Mouse (Mus musculus): Measurements from ENCODE around the gene Gm26938. TPM values are rescaled to one million over a fixed set of nuclear protein-coding genes. Genes with fewer than 3 reads are reported as not detected.

Gm26938 gene
- total and polyA plus RNA-seq, 2 experiments from 2014 or later = not detected

- Histone ChIP-seq H3K9me3 (ENCODE audit: low read length) (no peaks in the 10 kb centered on the region), H3K4me3 (ENCODE audit: low read depth, low read length) (no peak overlapping the region), H3K36me3 (ENCODE audit: insufficient read depth) (no peaks in the 10 kb centered on the region), H3K4me2 (ENCODE audit: low read depth) (no peak overlapping the region), H3K27ac (ENCODE audit: low read depth, low read length) (no peak overlapping the region), H3K4me1 (ENCODE audit: insufficient read depth) (peaks cover 30% of the 10 kb centered on the region), H3K9ac (no peak overlapping the region), H3K27me3 (ENCODE audit: insufficient read depth, low read length) (no peaks in the 10 kb centered on the region)
- TF ChIP-seq CTCF (IDR thresholded peaks at IDR 0.05; ENCODE audit: low read depth) = no peak
- 90% methylated on average over 5 of the region's 5 CpGs for WGBS
- ATAC-seq = no peak
- DNase-seq = no peak
These were observed 32.1 kb downstream of the Gm26938 start for GRCm38 (mm10) chr5:139794137-139794536.

DNA sequence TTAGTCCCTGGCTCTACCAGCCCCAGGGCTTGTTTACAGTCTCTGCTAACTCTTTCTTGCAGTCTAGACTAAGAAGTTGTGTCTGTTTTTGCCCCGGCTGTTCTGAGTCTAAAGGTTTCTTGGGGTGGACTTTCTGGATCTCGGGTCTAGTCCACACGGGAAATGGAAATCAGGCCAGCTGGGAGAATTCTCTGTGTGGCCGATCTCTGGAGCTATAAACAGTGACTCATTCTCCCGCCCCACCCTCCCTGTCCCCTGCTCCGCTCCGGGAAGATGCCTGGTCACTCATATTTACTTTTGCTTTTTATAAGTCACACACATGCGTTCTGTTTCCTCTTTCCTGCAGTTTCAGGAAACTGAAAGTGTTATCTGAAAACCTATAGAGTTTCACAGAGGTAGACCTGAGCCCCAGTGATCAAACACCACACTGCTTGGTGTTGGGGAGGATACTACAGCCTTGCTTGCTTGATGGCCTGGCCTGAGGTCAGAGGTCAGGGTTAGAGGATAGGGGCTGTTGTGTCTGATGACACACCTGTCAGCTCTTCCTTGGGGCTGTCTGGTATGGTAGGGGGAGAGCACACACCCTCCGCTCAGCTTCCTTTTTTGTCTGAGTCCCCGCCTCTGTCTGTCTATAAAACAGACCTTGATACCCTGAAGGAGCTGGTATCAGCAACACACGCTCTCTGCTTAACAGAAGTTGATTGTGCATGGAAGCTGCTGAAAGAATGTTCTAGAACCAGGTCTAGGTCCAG is 32.7 kb downstream of the Gm26938 start:
- H3K9ac ChIP-seq = no peak overlapping the region
- H3K27ac ChIP-seq (ENCODE audit: low read depth, low read length) = no peak overlapping the region
- no peaks in the 10 kb centered on the region for H3K36me3 ChIP-seq (ENCODE audit: insufficient read depth)
- no peak for TF ChIP-seq CTCF (IDR thresholded peaks at IDR 0.05; ENCODE audit: low read depth)
- H3K4me1 ChIP-seq (ENCODE audit: insufficient read depth) = peaks cover 27% of the 10 kb centered on the region
- no peak overlapping the region for H3K4me3 ChIP-seq (ENCODE audit: low read depth, low read length)
- WGBS = 64% methylated on average over 11 of the region's 11 CpGs
- peak overlapping the region; percentile 100; the same call in 1 of the 2 replicates for H3K4me2 ChIP-seq (ENCODE audit: low read depth)
- no peaks in the 10 kb centered on the region for H3K27me3 ChIP-seq (ENCODE audit: insufficient read depth, low read length)
- H3K9me3 ChIP-seq (ENCODE audit: low read length) = no peaks in the 10 kb centered on the region
- DNase-seq = no peak
- ATAC-seq = no peak

DNA sequence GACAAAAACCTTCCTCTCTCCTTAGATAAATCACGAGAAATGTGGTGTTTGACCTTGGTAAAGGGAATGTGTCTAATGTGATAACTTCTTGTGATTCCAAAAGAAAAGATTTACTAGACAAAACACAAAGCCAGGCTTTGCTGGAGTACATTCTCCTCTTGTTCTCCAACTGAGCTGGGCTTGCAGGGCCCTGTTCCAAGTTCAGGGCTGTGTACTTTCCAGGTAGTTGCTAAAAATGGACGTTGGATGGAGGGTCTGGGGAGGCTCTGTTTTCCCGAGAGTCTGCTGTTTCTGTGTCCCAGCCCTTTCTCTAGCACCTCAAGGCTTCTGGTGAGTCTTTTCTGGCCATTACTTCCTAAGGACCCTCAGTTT is 33.3 kb downstream of the Gm26938 start:
- Histone ChIP-seq H3K9ac (no peak overlapping the region), H3K4me1 (ENCODE audit: insufficient read depth) (peaks cover 22% of the 10 kb centered on the region), H3K4me2 (ENCODE audit: low read depth) (peak overlapping the region; percentile 100; the same call in 1 of the 2 replicates), H3K9me3 (ENCODE audit: low read length) (no peaks in the 10 kb centered on the region), H3K27ac (ENCODE audit: low read depth, low read length) (no peak overlapping the region), H3K36me3 (ENCODE audit: insufficient read depth) (no peaks in the 10 kb centered on the region), H3K4me3 (ENCODE audit: low read depth, low read length) (no peak overlapping the region), H3K27me3 (ENCODE audit: insufficient read depth, low read length) (no peaks in the 10 kb centered on the region)
- no peak for TF ChIP-seq CTCF (IDR thresholded peaks at IDR 0.05; ENCODE audit: low read depth)
- 66% methylated on average over 3 of the region's 3 CpGs for WGBS
- ATAC-seq = no peak
- no peak for DNase-seq

DNA sequence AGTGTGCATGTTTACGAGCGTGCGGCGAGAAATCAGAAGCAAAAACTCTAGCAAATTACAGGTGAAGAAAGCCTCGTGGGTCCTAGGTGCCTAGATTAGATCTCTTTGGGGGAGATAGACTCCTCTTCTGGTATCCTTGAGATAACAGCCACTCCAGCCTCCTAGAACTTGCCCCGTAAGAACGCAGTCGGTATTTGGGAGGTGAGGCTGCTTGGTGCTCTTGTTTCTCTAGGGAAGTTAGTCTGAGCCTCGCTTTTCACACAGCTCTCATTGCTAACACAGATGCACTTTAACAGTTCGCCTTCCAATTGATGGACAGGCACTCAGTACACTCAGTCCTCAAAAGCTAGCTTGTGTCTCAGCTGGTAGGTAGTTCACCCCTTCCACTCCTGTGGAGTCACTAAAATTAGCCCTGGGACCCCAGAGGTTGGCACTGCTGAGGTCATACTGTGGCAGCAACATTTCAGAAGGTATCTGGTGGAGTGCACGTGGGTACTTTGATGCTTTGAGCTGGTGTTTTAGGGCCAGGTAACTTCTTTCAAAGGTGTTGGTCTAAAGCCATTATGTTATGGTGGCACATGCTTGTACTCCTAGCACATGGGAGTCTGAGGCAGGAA is 33.9 kb downstream of the Gm26938 start:
- 19% methylated on average over 11 of the region's 11 CpGs for WGBS
- Histone ChIP-seq H3K27me3 (ENCODE audit: insufficient read depth, low read length) (no peaks in the 10 kb centered on the region), H3K9me3 (ENCODE audit: low read length) (no peaks in the 10 kb centered on the region), H3K4me1 (ENCODE audit: insufficient read depth) (peaks cover 15% of the 10 kb centered on the region), H3K9ac (peak overlapping the region; percentile 68), H3K4me2 (ENCODE audit: low read depth) (peak overlapping the region; percentile 100), H3K27ac (ENCODE audit: low read depth, low read length) (no peak overlapping the region), H3K4me3 (ENCODE audit: low read depth, low read length) (peak overlapping the region; percentile 69), H3K36me3 (ENCODE audit: insufficient read depth) (no peaks in the 10 kb centered on the region)
- no peak for TF ChIP-seq CTCF (IDR thresholded peaks at IDR 0.05; ENCODE audit: low read depth)
- ATAC-seq (no peak), DNase-seq (peak; percentile 25)

- peak within 1 kb of the TSS; percentile 69 for H3K4me3 ChIP-seq (ENCODE audit: low read depth, low read length)
- DNase-seq (peak; percentile 92), ATAC-seq (peak; percentile 92)
- peak within 1 kb of the TSS; percentile 100 for H3K4me2 ChIP-seq (ENCODE audit: low read depth)
- no peaks in the 10 kb centered on the region for H3K36me3 ChIP-seq (ENCODE audit: insufficient read depth)
- H3K27ac ChIP-seq (ENCODE audit: low read depth, low read length) = peak within 1 kb of the TSS; percentile 50; the same call in 1 of the 2 replicates
- no peaks in the 10 kb centered on the region for H3K9me3 ChIP-seq (ENCODE audit: low read length)
- H3K9ac ChIP-seq = peak within 1 kb of the TSS; percentile 68
- peaks cover 10% of the 10 kb centered on the region for H3K4me1 ChIP-seq (ENCODE audit: insufficient read depth)
- no peaks in the 10 kb centered on the region for H3K27me3 ChIP-seq (ENCODE audit: insufficient read depth, low read length)
- 1% methylated on average over 89 of the region's 92 CpGs for WGBS
- TF ChIP-seq CTCF (IDR thresholded peaks at IDR 0.05; ENCODE audit: low read depth) = peak; percentile 29; the same call in 1 of the 2 replicates
These were observed 34.7 kb downstream of the Gm26938 start, which contains the start of gene Mafk for GRCm38 (mm10) chr5:139791227-139792158. Gene Mafk (plus strand): TSS chr5:139791513.

DNA sequence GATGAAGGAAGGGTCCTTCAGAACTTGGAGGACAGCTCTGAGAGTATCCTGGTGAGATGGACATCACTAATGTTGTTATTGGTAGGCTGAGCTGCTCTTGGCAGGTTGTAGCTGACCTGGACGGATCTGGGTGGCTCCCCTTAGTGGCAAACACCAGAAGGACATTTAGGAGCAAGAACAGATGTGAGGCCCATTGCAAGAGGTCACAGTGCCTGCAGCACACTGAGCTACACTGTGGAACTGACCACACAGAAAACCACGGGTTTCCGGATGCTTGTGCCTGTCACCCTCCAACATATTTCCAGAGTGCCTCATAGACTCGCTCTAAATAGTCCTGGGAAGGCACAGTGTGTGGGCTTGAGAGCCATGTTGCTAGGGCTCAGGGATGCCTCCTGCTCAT is 36.7 kb downstream of the Gm26938 start:
- Histone ChIP-seq H3K9me3 (ENCODE audit: low read length) (no peaks in the 10 kb centered on the region), H3K4me3 (ENCODE audit: low read depth, low read length) (no peak overlapping the region), H3K27ac (ENCODE audit: low read depth, low read length) (no peak overlapping the region), H3K9ac (no peak overlapping the region), H3K27me3 (ENCODE audit: insufficient read depth, low read length) (no peaks in the 10 kb centered on the region), H3K4me1 (ENCODE audit: insufficient read depth) (peaks cover 10% of the 10 kb centered on the region), H3K36me3 (ENCODE audit: insufficient read depth) (no peaks in the 10 kb centered on the region), H3K4me2 (ENCODE audit: low read depth) (no peak overlapping the region)
- DNase-seq (no peak), ATAC-seq (no peak)
- WGBS = 54% methylated on average over 4 of the region's 4 CpGs
- TF ChIP-seq CTCF (IDR thresholded peaks at IDR 0.05; ENCODE audit: low read depth) = no peak

Measured in forebrain, postnatal 0 days (tissue).